Mouse (Mus musculus): ENCODE data around the gene Sh3kbp1. TPM values are rescaled to one million over a fixed set of nuclear protein-coding genes. Genes with fewer than 3 reads are reported as not detected.

Gene Sh3kbp1
- polyA plus RNA-seq, 1 experiment from 2014 or later = 196 TPM

GRCm38 (mm10) chrX:159744035-159744434 lies 117.0 kb downstream of the Sh3kbp1 start:
- Histone ChIP-seq H3K4me3 (ENCODE audit: inconsistent target) (no peak overlapping the region), H3K27ac (no peak overlapping the region), H3K36me3 (ENCODE audit: inconsistent target) (no peaks in the 10 kb centered on the region), H3K79me2 (ENCODE audit: inconsistent target) (peaks cover 94% of the 10 kb centered on the region)
- WGBS (ENCODE audit: missing documents) = 83% methylated on average over 5 of the region's 5 CpGs

- H3K27ac ChIP-seq = no peak overlapping the region
- no peak overlapping the region for H3K4me3 ChIP-seq (ENCODE audit: inconsistent target)
- peaks cover 88% of the 10 kb centered on the region for H3K79me2 ChIP-seq (ENCODE audit: inconsistent target)
- no peaks in the 10 kb centered on the region for H3K36me3 ChIP-seq (ENCODE audit: inconsistent target)
- 90% methylated on average over 3 of the region's 3 CpGs for WGBS (ENCODE audit: missing documents)
Observed at GRCm38 (mm10) chrX:159744620-159745019, 117.5 kb downstream of the Sh3kbp1 start.

GRCm38 (mm10) chrX:159751834-159752233 lies 124.8 kb downstream of the Sh3kbp1 start:
- no peak overlapping the region for H3K27ac ChIP-seq
- 86% methylated on average over 1 of the region's 1 CpGs for WGBS (ENCODE audit: missing documents)
- no peaks in the 10 kb centered on the region for H3K36me3 ChIP-seq (ENCODE audit: inconsistent target)
- H3K4me3 ChIP-seq (ENCODE audit: inconsistent target) = no peak overlapping the region
- peaks cover 50% of the 10 kb centered on the region; the same call in 1 of the 2 replicates for H3K79me2 ChIP-seq (ENCODE audit: inconsistent target)

- Histone ChIP-seq H3K36me3 (ENCODE audit: inconsistent target) (no peaks in the 10 kb centered on the region), H3K79me2 (ENCODE audit: inconsistent target) (peaks cover 29% of the 10 kb centered on the region; the same call in 1 of the 2 replicates), H3K4me3 (ENCODE audit: inconsistent target) (no peak overlapping the region), H3K27ac (peak overlapping the region; percentile 47; the same call in 1 of the 2 replicates)
Observed at GRCm38 (mm10) chrX:159756261-159756660, 129.2 kb downstream of the Sh3kbp1 start.

- WGBS (ENCODE audit: missing documents) = 62% methylated on average over 7 of the region's 7 CpGs
- no peaks in the 10 kb centered on the region for H3K36me3 ChIP-seq (ENCODE audit: inconsistent target)
- peak overlapping the region; percentile 47 for H3K27ac ChIP-seq
- no peak overlapping the region for H3K4me3 ChIP-seq (ENCODE audit: inconsistent target)
- peaks cover 30% of the 10 kb centered on the region; the same call in 1 of the 2 replicates for H3K79me2 ChIP-seq (ENCODE audit: inconsistent target)
Observed at GRCm38 (mm10) chrX:159756901-159757821, 130.1 kb downstream of the Sh3kbp1 start.

- Histone ChIP-seq H3K27ac (peak overlapping the region; percentile 47), H3K4me3 (ENCODE audit: inconsistent target) (no peak overlapping the region), H3K79me2 (ENCODE audit: inconsistent target) (peaks cover 39% of the 10 kb centered on the region; the same call in 1 of the 2 replicates), H3K36me3 (ENCODE audit: inconsistent target) (no peaks in the 10 kb centered on the region)
- 44% methylated on average over 3 of the region's 5 CpGs for WGBS (ENCODE audit: missing documents)
Observed at GRCm38 (mm10) chrX:159757854-159758540, 130.9 kb downstream of the Sh3kbp1 start.

GRCm38 (mm10) chrX:159763801-159764200 lies 136.7 kb downstream of the Sh3kbp1 start:
- no peak overlapping the region for H3K27ac ChIP-seq
- H3K79me2 ChIP-seq (ENCODE audit: inconsistent target) = peaks cover 15% of the 10 kb centered on the region; the same call in 1 of the 2 replicates
- no peak overlapping the region for H3K4me3 ChIP-seq (ENCODE audit: inconsistent target)
- H3K36me3 ChIP-seq (ENCODE audit: inconsistent target) = no peaks in the 10 kb centered on the region
- WGBS (ENCODE audit: missing documents) = 93% methylated on average over 3 of the region's 3 CpGs

- no peaks in the 10 kb centered on the region for H3K36me3 ChIP-seq (ENCODE audit: inconsistent target)
- H3K4me3 ChIP-seq (ENCODE audit: inconsistent target) = no peak overlapping the region
- no peak overlapping the region for H3K27ac ChIP-seq
- H3K79me2 ChIP-seq (ENCODE audit: inconsistent target) = peaks cover 20% of the 10 kb centered on the region; the same call in 1 of the 2 replicates
- WGBS (ENCODE audit: missing documents) = 86% methylated on average over 1 of the region's 1 CpGs
Observed at GRCm38 (mm10) chrX:159765850-159766249, 138.8 kb downstream of the Sh3kbp1 start.

- H3K27ac ChIP-seq = no peak overlapping the region
- H3K36me3 ChIP-seq (ENCODE audit: inconsistent target) = no peaks in the 10 kb centered on the region
- peaks cover 18% of the 10 kb centered on the region; the same call in 1 of the 2 replicates for H3K79me2 ChIP-seq (ENCODE audit: inconsistent target)
- 66% methylated on average over 2 of the region's 2 CpGs for WGBS (ENCODE audit: missing documents)
- no peak overlapping the region for H3K4me3 ChIP-seq (ENCODE audit: inconsistent target)
Observed at GRCm38 (mm10) chrX:159769005-159769404, 141.9 kb downstream of the Sh3kbp1 start.

- no peak overlapping the region for H3K27ac ChIP-seq
- H3K4me3 ChIP-seq (ENCODE audit: inconsistent target) = no peak overlapping the region
- WGBS (ENCODE audit: missing documents) = 94% methylated on average over 3 of the region's 3 CpGs
- H3K36me3 ChIP-seq (ENCODE audit: inconsistent target) = no peaks in the 10 kb centered on the region
- peaks cover 18% of the 10 kb centered on the region; the same call in 1 of the 2 replicates for H3K79me2 ChIP-seq (ENCODE audit: inconsistent target)
Observed at GRCm38 (mm10) chrX:159769773-159770172, 142.7 kb downstream of the Sh3kbp1 start.

GRCm38 (mm10) chrX:159772137-159772536 lies 145.1 kb downstream of the Sh3kbp1 start:
- peaks cover 18% of the 10 kb centered on the region; the same call in 1 of the 2 replicates for H3K79me2 ChIP-seq (ENCODE audit: inconsistent target)
- no peak overlapping the region for H3K4me3 ChIP-seq (ENCODE audit: inconsistent target)
- 77% methylated on average over 4 of the region's 4 CpGs for WGBS (ENCODE audit: missing documents)
- H3K27ac ChIP-seq = no peak overlapping the region
- H3K36me3 ChIP-seq (ENCODE audit: inconsistent target) = no peaks in the 10 kb centered on the region

- no peak overlapping the region for H3K27ac ChIP-seq
- H3K36me3 ChIP-seq (ENCODE audit: inconsistent target) = no peaks in the 10 kb centered on the region
- no peak overlapping the region for H3K4me3 ChIP-seq (ENCODE audit: inconsistent target)
- whole genome bisulfite sequencing (ENCODE audit: missing documents) = 100% methylated on average over 4 of the region's 4 CpGs
- H3K79me2 ChIP-seq (ENCODE audit: inconsistent target) = peaks cover 12% of the 10 kb centered on the region; the same call in 1 of the 2 replicates
Observed at GRCm38 (mm10) chrX:159775042-159775441, 148.0 kb downstream of the Sh3kbp1 start.

GRCm38 (mm10) chrX:159778787-159779186 lies 151.7 kb downstream of the Sh3kbp1 start:
- Histone ChIP-seq H3K4me3 (ENCODE audit: inconsistent target) (no peak overlapping the region), H3K36me3 (ENCODE audit: inconsistent target) (no peaks in the 10 kb centered on the region), H3K79me2 (ENCODE audit: inconsistent target) (no peaks in the 10 kb centered on the region; the same call in 1 of the 2 replicates), H3K27ac (no peak overlapping the region)
- whole genome bisulfite sequencing (ENCODE audit: missing documents) = 22% methylated on average over 1 of the region's 1 CpGs

GRCm38 (mm10) chrX:159790516-159790915 lies 163.4 kb downstream of the Sh3kbp1 start:
- WGBS (ENCODE audit: missing documents) = 85% methylated on average over 3 of the region's 3 CpGs
- Histone ChIP-seq H3K36me3 (ENCODE audit: inconsistent target) (no peaks in the 10 kb centered on the region), H3K27ac (no peak overlapping the region), H3K4me3 (ENCODE audit: inconsistent target) (no peak overlapping the region), H3K79me2 (ENCODE audit: inconsistent target) (no peaks in the 10 kb centered on the region)

- Histone ChIP-seq H3K27ac (no peak overlapping the region), H3K36me3 (ENCODE audit: inconsistent target) (no peaks in the 10 kb centered on the region), H3K79me2 (ENCODE audit: inconsistent target) (peaks cover 8% of the 10 kb centered on the region; the same call in 1 of the 2 replicates), H3K4me3 (ENCODE audit: inconsistent target) (no peak overlapping the region)
- WGBS (ENCODE audit: missing documents) = 92% methylated on average over 2 of the region's 2 CpGs
Observed at GRCm38 (mm10) chrX:159795603-159796002, 168.5 kb downstream of the Sh3kbp1 start.

Measured in macrophage (primary cell).